Mouse (Mus musculus): Measurements from ENCODE around the gene Ipo9. TPM values are rescaled to one million over a fixed set of nuclear protein-coding genes. Genes with fewer than 3 reads are reported as not detected.

Gene Ipo9
- polyA plus RNA-seq, 1 experiment, result 38.7 TPM

DNA sequence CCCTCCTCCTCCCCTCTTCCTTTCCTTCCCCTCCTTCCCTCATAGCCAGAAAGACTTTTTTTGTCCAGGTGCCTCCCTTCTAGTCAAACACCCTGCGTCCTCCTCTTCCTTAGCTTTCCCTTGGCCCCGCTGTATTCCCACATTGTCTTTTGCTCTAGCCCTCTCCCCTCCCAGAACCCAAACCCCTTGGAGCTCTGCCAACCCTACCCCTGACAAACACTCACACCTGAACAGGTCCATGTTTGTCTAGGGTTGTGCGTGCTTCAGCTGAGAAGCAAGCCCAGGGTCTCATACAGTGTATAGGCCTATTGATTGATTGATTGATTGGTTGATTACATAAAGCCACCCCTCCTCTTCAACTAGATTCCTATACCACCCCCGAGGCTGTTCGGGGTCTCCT is 60.9 kb downstream of the Ipo9 start:
- H3K27me3 ChIP-seq (ENCODE audit: control insufficient read depth, insufficient read depth, low read length), result no peaks in the 10 kb centered on the region
- H3K4me1 ChIP-seq (ENCODE audit: control insufficient read depth, insufficient read depth, low read length), result peaks cover 17% of the 10 kb centered on the region
- TF ChIP-seq CTCF (IDR thresholded peaks at IDR 0.05; ENCODE audit: control insufficient read depth, insufficient read depth, insufficient replicate concordance, low read depth, low read length) (no peak), POLR2A (IDR thresholded peaks at IDR 0.05; ENCODE audit: control insufficient read depth, low read depth, low read length) (no peak)
- no peak overlapping the region for H3K27ac ChIP-seq (ENCODE audit: control insufficient read depth, insufficient read depth, low read depth, low read length)
- no peaks in the 10 kb centered on the region for H3K36me3 ChIP-seq (ENCODE audit: control insufficient read depth, insufficient read depth, low read length)
- H3K4me3 ChIP-seq (ENCODE audit: control insufficient read depth, low read depth, low read length), result no peak overlapping the region

GRCm38 (mm10) chr1:135368982-135369381 is 61.3 kb downstream of the Ipo9 start:
- peak; percentile 39; the same call in 1 of the 2 replicates for TF ChIP-seq CTCF (IDR thresholded peaks at IDR 0.05; ENCODE audit: control insufficient read depth, insufficient read depth, insufficient replicate concordance, low read depth, low read length)
- TF ChIP-seq POLR2A (IDR thresholded peaks at IDR 0.05; ENCODE audit: control insufficient read depth, low read depth, low read length), result no peak
- no peak overlapping the region for H3K27ac ChIP-seq (ENCODE audit: control insufficient read depth, insufficient read depth, low read depth, low read length)
- peak overlapping the region; percentile 38; the same call in 1 of the 2 replicates for H3K4me3 ChIP-seq (ENCODE audit: control insufficient read depth, low read depth, low read length)
- H3K4me1 ChIP-seq (ENCODE audit: control insufficient read depth, insufficient read depth, low read length), result peaks cover 13% of the 10 kb centered on the region
- H3K36me3 ChIP-seq (ENCODE audit: control insufficient read depth, insufficient read depth, low read length), result no peaks in the 10 kb centered on the region
- H3K27me3 ChIP-seq (ENCODE audit: control insufficient read depth, insufficient read depth, low read length), result no peaks in the 10 kb centered on the region

DNA sequence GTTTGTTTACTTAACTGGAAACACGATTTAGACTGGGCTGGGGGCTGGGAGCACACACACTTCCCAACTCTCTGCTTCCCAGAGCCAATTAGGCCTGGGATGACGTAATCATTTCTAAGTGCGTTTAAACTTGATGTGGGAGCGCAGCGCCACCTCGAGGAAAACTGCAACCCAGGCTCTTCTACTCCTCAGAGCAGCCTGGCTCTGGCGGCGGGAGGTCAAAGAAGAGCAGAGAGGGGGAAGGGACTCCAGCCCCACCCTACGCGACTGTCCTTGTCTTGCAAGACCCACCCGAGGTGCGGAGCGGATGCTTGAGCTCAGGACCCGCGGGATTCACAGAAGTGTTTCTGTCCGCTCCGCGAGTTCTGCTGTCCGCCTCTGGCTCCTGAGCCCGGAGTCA is 62.1 kb downstream of the Ipo9 start:
- Histone ChIP-seq H3K4me1 (ENCODE audit: control insufficient read depth, insufficient read depth, low read length) (peaks cover 12% of the 10 kb centered on the region), H3K4me3 (ENCODE audit: control insufficient read depth, low read depth, low read length) (peak overlapping the region; percentile 58), H3K27ac (ENCODE audit: control insufficient read depth, insufficient read depth, low read depth, low read length) (no peak overlapping the region), H3K27me3 (ENCODE audit: control insufficient read depth, insufficient read depth, low read length) (no peaks in the 10 kb centered on the region), H3K36me3 (ENCODE audit: control insufficient read depth, insufficient read depth, low read length) (no peaks in the 10 kb centered on the region)
- TF ChIP-seq CTCF (IDR thresholded peaks at IDR 0.05; ENCODE audit: control insufficient read depth, insufficient read depth, insufficient replicate concordance, low read depth, low read length) (peak; percentile 65; the same call in 1 of the 2 replicates), POLR2A (IDR thresholded peaks at IDR 0.05; ENCODE audit: control insufficient read depth, low read depth, low read length) (no peak)

DNA sequence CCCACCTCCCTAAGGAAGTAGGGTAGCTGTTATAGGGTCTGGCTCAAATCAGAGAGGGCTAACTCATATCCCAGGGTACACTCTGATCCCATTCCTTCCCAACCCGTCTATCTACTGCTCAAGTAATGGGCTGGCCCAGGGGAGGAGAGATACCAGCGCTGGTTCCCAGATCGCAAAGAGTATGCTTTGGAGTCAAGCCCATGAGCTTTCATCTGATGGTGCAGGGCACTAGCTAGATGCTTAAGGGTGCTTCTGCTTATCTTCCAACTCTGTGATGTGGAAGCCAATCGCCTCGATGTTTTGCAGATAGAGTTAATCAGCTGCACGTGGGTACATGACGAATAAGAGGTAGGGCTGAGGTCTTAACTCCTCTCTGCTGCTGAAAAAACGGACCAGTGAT is 62.7 kb downstream of the Ipo9 start:
- Histone ChIP-seq H3K4me1 (ENCODE audit: control insufficient read depth, insufficient read depth, low read length) (peaks cover 12% of the 10 kb centered on the region), H3K36me3 (ENCODE audit: control insufficient read depth, insufficient read depth, low read length) (no peaks in the 10 kb centered on the region), H3K27ac (ENCODE audit: control insufficient read depth, insufficient read depth, low read depth, low read length) (no peak overlapping the region), H3K27me3 (ENCODE audit: control insufficient read depth, insufficient read depth, low read length) (no peaks in the 10 kb centered on the region), H3K4me3 (ENCODE audit: control insufficient read depth, low read depth, low read length) (no peak overlapping the region)
- TF ChIP-seq CTCF (IDR thresholded peaks at IDR 0.05; ENCODE audit: control insufficient read depth, insufficient read depth, insufficient replicate concordance, low read depth, low read length) (no peak), POLR2A (IDR thresholded peaks at IDR 0.05; ENCODE audit: control insufficient read depth, low read depth, low read length) (no peak)

DNA sequence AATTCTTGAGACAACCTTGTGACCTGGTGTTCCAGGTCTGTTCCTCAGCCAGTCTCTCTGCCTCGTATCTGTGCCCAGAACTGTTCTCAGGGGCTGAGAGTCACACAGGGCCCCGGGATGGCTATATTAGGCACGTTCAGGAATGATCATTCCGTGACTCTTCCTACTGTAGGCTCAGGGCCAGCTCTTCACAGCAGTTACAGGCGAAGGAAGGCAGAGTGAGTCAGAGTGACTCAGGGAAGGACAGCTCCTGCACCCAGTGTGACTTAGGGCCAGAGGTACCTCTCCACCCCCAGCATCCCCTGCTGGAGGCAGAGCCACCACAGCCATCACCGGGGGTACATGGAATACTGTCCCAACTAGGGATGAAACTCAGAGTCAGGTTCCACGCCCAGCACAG is 63.3 kb downstream of the Ipo9 start:
- no peaks in the 10 kb centered on the region for H3K36me3 ChIP-seq (ENCODE audit: control insufficient read depth, insufficient read depth, low read length)
- no peaks in the 10 kb centered on the region for H3K27me3 ChIP-seq (ENCODE audit: control insufficient read depth, insufficient read depth, low read length)
- no peak overlapping the region; the same call in 1 of the 2 replicates for H3K27ac ChIP-seq (ENCODE audit: control insufficient read depth, insufficient read depth, low read depth, low read length)
- peaks cover 12% of the 10 kb centered on the region for H3K4me1 ChIP-seq (ENCODE audit: control insufficient read depth, insufficient read depth, low read length)
- no peak for TF ChIP-seq CTCF (IDR thresholded peaks at IDR 0.05; ENCODE audit: control insufficient read depth, insufficient read depth, insufficient replicate concordance, low read depth, low read length)
- no peak for TF ChIP-seq POLR2A (IDR thresholded peaks at IDR 0.05; ENCODE audit: control insufficient read depth, low read depth, low read length)
- H3K4me3 ChIP-seq (ENCODE audit: control insufficient read depth, low read depth, low read length), result no peak overlapping the region

DNA sequence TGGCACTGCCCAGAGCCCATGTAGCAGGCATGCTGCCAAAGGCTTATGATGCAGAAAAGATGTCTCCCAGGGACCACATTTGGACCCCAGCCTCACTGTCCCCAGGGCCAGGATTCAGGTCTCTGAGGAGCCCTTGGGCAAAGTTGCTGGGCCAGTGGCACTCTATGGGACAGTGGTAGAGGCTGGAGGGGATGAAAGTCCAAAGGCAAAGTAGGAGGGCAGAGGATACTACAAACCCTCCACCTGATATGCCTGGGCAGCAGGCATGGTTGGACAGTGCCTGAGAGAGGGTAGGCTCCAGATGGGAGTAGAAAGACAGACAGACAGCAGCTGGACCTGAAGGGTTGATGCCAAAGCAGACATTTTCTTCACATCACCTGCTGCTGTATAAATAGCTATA is 63.9 kb downstream of the Ipo9 start:
- H3K4me3 ChIP-seq (ENCODE audit: control insufficient read depth, low read depth, low read length), result no peak overlapping the region
- TF ChIP-seq POLR2A (IDR thresholded peaks at IDR 0.05; ENCODE audit: control insufficient read depth, low read depth, low read length) (no peak), CTCF (IDR thresholded peaks at IDR 0.05; ENCODE audit: control insufficient read depth, insufficient read depth, insufficient replicate concordance, low read depth, low read length) (no peak)
- H3K36me3 ChIP-seq (ENCODE audit: control insufficient read depth, insufficient read depth, low read length), result no peaks in the 10 kb centered on the region
- peaks cover 12% of the 10 kb centered on the region for H3K4me1 ChIP-seq (ENCODE audit: control insufficient read depth, insufficient read depth, low read length)
- H3K27ac ChIP-seq (ENCODE audit: control insufficient read depth, insufficient read depth, low read depth, low read length), result no peak overlapping the region
- no peaks in the 10 kb centered on the region for H3K27me3 ChIP-seq (ENCODE audit: control insufficient read depth, insufficient read depth, low read length)

DNA sequence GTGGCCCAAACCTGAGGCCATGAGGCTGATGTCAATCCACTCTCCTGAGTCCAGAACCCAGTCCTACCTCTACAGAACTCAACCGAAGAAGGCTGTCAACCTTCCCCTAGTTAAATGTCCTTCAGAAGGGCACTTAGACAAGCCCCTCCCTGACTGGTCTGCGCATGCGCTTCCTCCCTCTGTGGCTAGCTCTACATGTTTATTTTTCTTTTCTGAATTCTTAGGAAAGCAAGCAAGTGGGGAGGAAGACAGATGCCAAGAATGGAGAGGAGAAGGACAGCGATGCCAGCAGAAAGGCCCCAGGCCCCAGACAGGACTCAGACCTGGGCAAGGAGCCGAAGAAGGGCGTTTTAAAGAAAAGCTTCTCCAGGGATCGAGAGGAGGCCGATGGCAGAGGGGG is 66.9 kb downstream of the Ipo9 start:
- no peaks in the 10 kb centered on the region for H3K27me3 ChIP-seq (ENCODE audit: control insufficient read depth, insufficient read depth, low read length)
- peaks cover 4% of the 10 kb centered on the region for H3K4me1 ChIP-seq (ENCODE audit: control insufficient read depth, insufficient read depth, low read length)
- H3K4me3 ChIP-seq (ENCODE audit: control insufficient read depth, low read depth, low read length), result no peak overlapping the region
- no peak for TF ChIP-seq CTCF (IDR thresholded peaks at IDR 0.05; ENCODE audit: control insufficient read depth, insufficient read depth, insufficient replicate concordance, low read depth, low read length)
- no peak for TF ChIP-seq POLR2A (IDR thresholded peaks at IDR 0.05; ENCODE audit: control insufficient read depth, low read depth, low read length)
- H3K27ac ChIP-seq (ENCODE audit: control insufficient read depth, insufficient read depth, low read depth, low read length), result no peak overlapping the region
- H3K36me3 ChIP-seq (ENCODE audit: control insufficient read depth, insufficient read depth, low read length), result no peaks in the 10 kb centered on the region

GRCm38 (mm10) chr1:135362115-135362514 is 68.2 kb downstream of the Ipo9 start:
- no peak overlapping the region for H3K4me3 ChIP-seq (ENCODE audit: control insufficient read depth, low read depth, low read length)
- H3K27me3 ChIP-seq (ENCODE audit: control insufficient read depth, insufficient read depth, low read length), result no peaks in the 10 kb centered on the region
- H3K36me3 ChIP-seq (ENCODE audit: control insufficient read depth, insufficient read depth, low read length), result no peaks in the 10 kb centered on the region
- H3K4me1 ChIP-seq (ENCODE audit: control insufficient read depth, insufficient read depth, low read length), result peaks cover 4% of the 10 kb centered on the region
- H3K27ac ChIP-seq (ENCODE audit: control insufficient read depth, insufficient read depth, low read depth, low read length), result no peak overlapping the region
- TF ChIP-seq POLR2A (IDR thresholded peaks at IDR 0.05; ENCODE audit: control insufficient read depth, low read depth, low read length), result no peak
- TF ChIP-seq CTCF (IDR thresholded peaks at IDR 0.05; ENCODE audit: control insufficient read depth, insufficient read depth, insufficient replicate concordance, low read depth, low read length), result no peak
